Mouse (Mus musculus): ENCODE data around the gene Dop1a.
"Not testable (repeated sequence)": the region's sequence is repeated elsewhere in the genome, so short reads cannot be mapped to it uniquely, and the experiment has no call there.

Dop1a gene

DNA sequence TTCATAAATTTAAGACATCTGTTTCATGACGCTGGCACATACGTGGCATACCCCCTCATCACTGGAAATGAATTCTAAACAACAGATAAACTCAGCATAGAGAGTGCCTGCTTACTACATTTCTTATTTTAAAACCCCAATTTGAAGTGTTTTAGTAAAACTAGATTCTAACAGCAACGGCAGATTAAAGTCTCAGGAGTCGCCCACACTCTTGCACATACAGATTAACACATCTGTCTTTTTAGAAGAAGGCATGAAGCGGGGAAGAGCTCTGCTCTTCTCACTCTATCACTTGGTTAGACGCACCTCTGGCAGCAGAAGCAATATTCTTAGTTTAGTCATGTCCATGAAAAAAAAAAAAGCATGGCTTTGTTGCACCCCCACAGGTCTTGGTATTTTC is 108.2 kb downstream of the Dop1a start:
- no peak for DNase-seq (ENCODE audit: low read depth, low spot score)

- no peak for DNase-seq (ENCODE audit: low read depth, low spot score)
These were observed 112.7 kb downstream of the Dop1a start for GRCm38 (mm10) chr9:86579657-86580056.

GRCm38 (mm10) chr9:86583740-86584139 is 116.8 kb downstream of the Dop1a start:
- DNase-seq (ENCODE audit: low read depth, low spot score): peak; percentile 49

DNA sequence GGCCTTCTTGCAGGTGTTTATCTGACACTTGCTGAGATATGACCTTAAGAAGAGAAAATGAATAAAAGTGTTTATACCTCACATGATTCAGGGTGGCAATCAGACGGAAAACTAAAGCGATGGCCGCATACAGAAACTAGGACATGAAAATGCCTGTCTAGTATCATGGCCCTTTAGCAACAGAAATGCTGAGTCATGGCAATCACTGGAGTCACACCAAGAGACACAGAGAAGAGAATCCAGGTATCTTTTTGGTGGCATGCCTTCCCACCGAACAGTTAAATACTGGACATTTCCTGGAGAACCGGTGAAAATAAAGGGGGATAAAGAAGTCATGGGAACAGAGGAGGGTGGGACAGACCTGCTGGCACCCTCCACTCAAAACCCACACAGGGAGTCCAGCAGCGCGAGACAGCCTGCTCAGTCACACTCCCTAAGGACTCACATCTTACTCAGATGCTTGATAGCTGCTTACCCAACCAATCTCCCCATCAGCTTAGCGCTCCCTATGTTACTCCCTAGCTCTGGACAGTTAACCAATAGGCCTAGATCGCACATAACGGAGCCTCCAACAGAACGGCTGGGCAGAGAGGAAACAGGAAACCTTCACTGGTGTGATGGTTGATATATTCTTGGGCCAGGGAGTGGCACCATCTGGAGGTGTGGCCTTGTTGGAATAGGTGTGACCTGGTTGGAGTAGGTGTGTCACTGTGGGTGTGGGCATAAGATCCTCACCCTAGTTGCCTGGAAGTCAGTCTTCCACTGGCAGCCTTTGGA is 120.3 kb downstream of the Dop1a start:
- no peak for DNase-seq (ENCODE audit: low read depth, low spot score)

DNA sequence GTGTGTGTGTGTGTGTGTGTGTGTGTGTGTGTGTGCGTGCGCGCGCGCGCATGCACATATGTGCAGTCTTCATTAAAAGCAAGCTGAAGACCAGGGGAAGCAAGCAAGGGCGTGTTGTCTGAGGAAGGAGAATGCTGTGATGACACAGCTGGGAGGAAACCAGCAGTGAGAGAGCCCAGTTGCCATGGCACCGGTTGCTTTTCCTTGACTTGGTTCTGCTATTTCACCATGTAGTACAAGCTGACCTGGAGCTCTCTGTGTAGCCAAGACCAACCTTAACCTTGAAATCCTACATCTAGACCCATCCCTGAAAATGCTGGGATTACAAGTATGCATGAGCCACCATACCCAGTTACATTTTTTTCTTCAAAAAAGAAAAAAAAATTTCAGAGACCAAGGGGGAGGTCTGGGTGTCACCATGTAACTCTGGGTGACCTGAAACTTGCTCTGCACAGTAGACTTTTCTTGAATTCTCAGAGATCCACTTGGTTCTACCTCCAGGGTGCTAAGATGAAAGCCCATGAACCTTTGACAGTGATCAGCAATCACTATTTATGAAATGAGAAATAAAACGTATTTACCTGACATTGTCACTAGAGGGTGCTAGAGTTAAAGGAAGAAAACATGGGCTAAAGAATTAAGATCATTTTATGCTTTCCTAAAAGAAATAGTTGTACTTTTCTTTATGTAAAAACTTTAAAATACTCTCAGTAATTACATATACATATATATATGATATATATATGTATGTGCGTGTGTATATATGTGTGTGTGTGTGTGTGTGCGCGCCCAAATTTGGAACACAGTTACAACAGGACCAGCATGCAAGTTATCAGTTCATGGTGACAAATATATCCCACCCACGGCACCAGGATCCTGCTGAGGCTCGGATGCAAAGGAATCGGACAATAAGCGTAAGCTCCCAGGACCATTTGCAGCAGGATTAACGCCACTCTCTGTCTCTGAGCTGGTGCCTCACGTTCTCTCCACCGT is 126.0 kb downstream of the Dop1a start:
- peak; percentile 32 for DNase-seq (ENCODE audit: low read depth, low spot score)

DNA sequence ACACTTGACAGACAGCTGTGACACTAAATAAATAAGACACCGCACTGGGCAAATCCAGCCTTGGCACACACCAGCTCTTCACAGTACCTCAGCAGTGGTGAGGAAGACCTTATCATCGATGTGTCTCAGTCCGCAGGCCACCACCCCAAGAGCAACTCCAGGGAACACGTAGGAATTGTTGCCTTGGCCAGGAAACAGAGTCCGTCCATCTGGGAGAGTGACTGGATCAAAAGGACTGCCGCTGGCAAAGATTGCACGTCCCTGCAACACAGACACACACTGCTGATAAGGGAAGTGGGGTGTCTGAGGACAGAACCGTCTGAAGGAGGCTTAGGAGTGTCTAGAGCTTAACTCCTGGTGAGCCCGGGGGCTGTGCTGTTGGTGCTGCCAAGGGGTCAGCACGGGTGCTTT is 127.4 kb downstream of the Dop1a start:
- not testable (repeated sequence) for DNase-seq (ENCODE audit: low read depth, low spot score)

- not testable (repeated sequence) for DNase-seq (ENCODE audit: low read depth, low spot score)
These were observed 130.0 kb downstream of the Dop1a start for GRCm38 (mm10) chr9:86596983-86597382.

- DNase-seq (ENCODE audit: low read depth, low spot score): no peak
These were observed 132.9 kb downstream of the Dop1a start for GRCm38 (mm10) chr9:86599723-86600303.

Data from retina, postnatal 7 days (tissue).